Mouse (Mus musculus) megakaryocyte-erythroid progenitor cell, adult 5 weeks (primary cell): ENCODE data around the gene C87436. TPM values are rescaled to one million over a fixed set of nuclear protein-coding genes. Genes with fewer than 3 reads are reported as not detected.

Source experiments
- polyA plus RNA-seq: library from polyadenylated mRNA; stranded (reverse); fragments of >175 nt; gene quantifications from 2 replicates; pipeline ENCODE4 v1.2.3, GENCODE M21; 2012

C87436 gene
- 6.5 and 7.9 TPM in 2 replicates for polyA plus RNA-seq

DNA sequence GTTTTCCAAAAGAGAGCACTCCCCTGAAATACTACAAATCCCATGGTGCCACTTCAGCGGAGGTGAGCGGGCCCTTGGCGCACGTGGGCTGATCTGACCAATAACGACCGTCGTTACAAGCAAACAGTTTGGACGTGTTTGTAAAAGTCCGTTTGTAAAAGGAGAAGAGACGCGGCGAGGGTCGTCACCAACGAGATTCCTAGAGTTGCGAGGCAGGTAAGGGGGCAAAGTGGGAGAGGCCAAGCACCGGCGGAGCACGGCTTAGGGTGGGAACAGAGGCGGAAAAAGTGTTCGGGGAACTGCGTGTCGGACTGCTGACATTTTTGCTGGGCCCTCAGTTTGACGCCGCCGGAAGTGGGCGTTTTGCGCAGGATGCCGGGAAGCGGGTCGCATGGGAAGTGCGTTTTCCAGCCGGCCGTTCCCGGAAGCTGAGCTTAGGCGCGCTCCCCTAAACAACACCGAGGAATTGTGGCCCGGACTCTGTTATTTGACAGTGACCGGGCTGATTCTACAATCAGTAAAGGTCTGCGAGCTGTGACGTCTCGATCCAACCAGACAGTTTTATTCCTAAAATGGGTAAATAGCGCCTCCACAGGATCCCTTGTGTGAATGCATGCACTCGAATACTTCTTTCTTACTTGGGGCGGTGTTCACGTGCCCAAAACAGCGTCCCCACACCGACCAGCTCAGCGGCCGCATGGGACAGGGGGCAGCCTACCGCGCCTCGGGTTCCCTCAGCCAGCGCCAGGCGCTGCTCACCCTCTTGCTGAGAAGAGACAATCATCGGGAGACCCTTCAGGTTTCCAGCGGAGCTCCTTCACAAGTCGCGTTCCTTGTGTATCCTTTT lies at the start of gene C87436:
Gene C87436 (plus strand): TSS at position 103 of the 847 bp plus-strand sequence.

DNA sequence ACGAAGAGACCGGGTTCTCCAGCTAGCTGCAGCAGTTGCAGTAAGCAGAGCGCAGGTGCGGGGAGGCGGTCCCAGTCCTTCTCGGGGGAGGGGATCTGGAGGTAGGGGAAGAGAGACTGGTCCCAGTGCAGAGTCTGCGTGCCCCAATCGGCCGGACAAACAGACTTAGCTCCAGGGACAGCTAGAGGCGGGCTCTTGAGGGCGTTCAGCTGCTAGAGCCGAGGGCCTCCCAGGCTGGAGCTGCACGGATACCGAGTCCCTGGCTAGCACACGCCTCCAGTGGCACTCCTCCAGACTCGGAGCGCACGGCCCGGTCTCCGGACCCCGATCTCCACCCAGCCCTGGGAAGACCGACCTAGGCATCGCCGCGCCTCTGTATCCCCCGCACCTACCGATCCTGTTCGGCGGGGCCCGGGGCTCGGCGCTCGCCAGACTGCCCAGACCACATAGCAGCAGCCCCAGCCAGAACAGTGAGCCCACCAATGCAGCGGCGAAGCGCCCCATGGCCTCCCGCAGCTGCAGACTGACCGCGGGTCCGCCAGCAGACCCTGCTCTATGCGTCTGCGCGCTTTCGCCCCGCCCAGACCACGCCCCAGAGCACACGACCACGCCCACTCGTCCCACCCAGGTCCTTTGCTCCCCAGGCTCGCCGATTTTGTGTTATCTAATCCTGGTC lies 41.5 kb upstream of the C87436 start, which contains the start of gene Pcyox1:
Gene Pcyox1 (minus strand): TSS at position 574 of the 676 bp plus-strand sequence.

DNA sequence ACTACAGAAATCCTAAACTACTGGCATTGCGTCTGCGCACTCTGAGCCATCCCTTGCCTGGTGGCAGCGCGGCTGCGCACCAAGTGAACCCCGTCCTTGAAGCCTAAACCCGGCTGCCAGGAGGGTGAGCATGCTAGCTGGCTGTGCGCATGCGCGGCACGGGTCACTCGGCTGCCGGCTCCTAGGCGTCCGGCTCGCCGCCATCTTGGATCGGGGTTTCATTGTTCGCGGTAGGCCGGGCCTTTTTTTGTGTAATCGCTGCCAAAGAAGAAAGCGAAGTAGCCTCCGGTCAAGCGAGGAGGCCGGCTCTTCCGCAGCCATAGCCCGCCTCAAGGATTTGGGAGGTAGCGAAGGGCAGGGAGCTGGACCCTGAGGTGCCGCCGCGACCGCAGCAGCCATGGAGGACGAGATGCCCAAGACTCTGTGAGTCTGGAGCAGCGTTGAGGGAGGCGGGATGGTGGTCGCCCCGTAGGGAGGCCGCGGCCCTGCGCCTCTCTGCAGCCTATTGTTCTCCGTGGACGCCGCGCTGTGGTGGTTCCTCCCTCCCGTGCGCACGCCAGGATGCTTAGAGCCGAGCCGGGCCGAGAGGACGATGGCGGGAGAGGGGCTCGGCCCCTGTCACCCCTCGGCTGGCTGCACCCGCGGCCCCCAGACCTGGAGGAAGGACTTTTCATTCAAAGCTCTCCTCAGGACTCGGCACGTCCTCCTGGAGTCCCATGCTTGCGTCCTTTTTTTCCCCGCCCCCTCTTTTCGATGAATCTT lies 33.9 kb upstream of the C87436 start, which contains the start of gene Tia1:
Gene Tia1 (plus strand): TSS at position 120 of the 762 bp plus-strand sequence.

DNA sequence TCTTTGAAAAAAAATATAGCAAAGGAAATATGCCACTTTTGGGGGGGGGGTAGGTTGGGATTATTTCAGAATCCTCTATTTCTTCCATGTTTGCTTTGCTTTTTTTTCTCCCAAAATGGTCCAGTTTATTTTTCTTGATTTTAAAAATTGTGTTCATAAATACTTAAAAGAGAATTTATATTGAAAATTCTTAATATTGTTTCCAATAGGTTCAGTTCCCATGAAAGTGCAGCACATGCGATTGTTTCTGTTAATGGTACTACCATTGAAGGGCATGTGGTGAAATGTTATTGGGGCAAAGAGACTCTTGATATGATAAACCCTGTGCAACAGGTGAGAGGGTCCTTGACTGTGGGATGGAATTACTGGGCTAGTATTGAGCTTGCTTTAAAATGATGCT lies 11.8 kb upstream of the C87436 start, which contains the start of gene Gm44790:
Gene Gm44790 (plus strand): TSS at position 301 of the 400 bp plus-strand sequence.

Other genes with a start within 250 kb of the C87436 start
- 0.34 and 0.42 TPM in 2 replicates for gene Tgfa, start 243.2 kb upstream of the C87436 start, polyA plus RNA-seq
- 13.3 TPM in 2 replicates for gene Fam136a, start 72.7 kb upstream of the C87436 start, polyA plus RNA-seq
- 15.6 and 19.9 TPM in 2 replicates for gene Snrpg, start 67.1 kb upstream of the C87436 start, polyA plus RNA-seq
- gene Pcyox1, start 41.2 kb upstream of the C87436 start, polyA plus RNA-seq: 53.8 and 59.5 TPM in 2 replicates
- 38.1 and 56.0 TPM in 2 replicates for gene Tia1, start 34.2 kb upstream of the C87436 start, polyA plus RNA-seq
- gene Gm44790, start 11.7 kb upstream of the C87436 start, polyA plus RNA-seq: not detected in 2 replicates
- gene Pcbp1, start 87.9 kb downstream of the C87436 start, polyA plus RNA-seq: 1,230 and 1,348 TPM in 2 replicates
- gene Asprv1, start 189.8 kb downstream of the C87436 start, polyA plus RNA-seq: 0.13 and 1.1 TPM in 2 replicates
- gene Mxd1, start 230.8 kb downstream of the C87436 start, polyA plus RNA-seq: 18.2 and 24.0 TPM in 2 replicates
- gene Snrnp27, start 246.1 kb downstream of the C87436 start, polyA plus RNA-seq: 174 and 190 TPM in 2 replicates